Mouse (Mus musculus): ENCODE measurements around the gene Vps37b. TPM values are rescaled to one million over a fixed set of nuclear protein-coding genes. Genes with fewer than 3 reads are reported as not detected.

Vps37b gene
- polyA plus RNA-seq, 1 experiment = 40.7 TPM

DNA sequence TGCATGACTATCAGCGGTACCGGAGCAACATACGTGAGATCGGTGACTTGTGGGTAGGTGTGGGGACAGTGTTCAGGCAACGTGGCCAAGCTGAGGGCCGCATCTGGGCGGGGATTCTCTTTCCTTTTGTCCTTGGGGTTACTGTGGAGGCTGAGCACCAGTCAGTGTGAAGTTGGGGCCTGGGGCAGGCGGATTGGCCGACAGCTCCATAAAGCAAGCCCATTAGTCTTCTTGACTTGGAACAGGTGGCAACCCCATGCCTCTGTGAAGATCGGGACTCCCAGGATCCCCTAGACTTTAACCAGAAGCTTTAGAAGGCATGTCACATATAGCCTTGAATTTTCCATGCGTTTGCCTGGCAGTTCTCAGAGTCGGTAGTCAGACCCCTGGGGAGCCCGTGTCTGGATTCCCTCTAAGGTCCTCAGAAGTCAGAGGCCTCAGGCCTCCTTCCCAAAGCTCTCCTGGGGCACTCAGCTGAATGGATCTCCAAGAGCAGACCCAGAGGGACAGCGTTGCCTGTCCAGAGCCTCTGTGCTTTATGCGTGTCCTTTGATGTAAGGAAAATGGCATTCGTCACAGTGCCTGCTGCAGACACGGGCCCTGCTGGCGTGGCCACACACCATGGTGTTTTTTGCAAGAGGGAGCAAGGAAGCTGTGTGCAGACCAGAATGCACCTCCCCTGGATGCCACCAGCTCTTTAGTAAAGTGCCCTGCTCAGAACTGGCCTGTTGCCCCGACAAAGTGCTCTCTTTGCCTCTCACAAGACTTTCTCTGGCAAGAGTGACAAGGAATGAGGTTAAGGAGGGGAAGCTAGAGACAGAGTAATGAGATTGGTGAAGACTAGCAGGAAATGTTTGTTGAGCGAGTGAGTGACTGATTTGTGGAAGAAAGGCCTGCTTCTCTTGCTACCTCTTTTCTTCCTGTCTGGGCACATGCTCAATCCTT lies 41.9 kb downstream of the Vps37b start:
- no peaks in the 10 kb centered on the region for H3K36me3 ChIP-seq (ENCODE audit: control insufficient read depth, insufficient read depth)
- no peak overlapping the region for H3ac ChIP-seq (ENCODE audit: control insufficient read depth, insufficient read length, low read depth)
- H3K27me3 ChIP-seq (ENCODE audit: control insufficient read depth, insufficient read depth, insufficient read length) = no peaks in the 10 kb centered on the region

DNA sequence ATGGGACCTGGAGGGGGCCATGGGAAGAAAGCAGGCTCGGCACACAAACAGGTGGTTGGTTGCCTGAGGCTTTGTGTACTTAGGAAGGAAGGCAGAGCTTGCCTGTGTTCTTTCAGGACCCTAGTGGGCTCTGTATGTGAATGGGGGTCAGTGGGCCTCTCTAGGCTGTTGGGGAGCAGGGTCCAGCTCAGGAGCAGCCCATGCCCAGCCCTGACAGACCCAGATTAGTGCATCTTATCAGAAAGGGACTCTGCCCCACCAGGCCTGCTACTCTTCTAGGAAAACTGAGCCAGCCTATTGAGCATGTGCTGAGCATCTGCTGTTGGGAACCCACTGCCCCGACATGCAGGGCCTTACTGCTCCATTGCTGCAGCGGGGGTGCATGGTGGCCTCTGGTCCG lies 44.6 kb downstream of the Vps37b start:
- no peaks in the 10 kb centered on the region for H3K27me3 ChIP-seq (ENCODE audit: control insufficient read depth, insufficient read depth, insufficient read length)
- H3ac ChIP-seq (ENCODE audit: control insufficient read depth, insufficient read length, low read depth) = no peak overlapping the region
- H3K4me3 ChIP-seq (ENCODE audit: insufficient read depth, poor library complexity, severe bottlenecking) = no peak overlapping the region
- H3K79me2 ChIP-seq (ENCODE audit: control insufficient read depth, insufficient read depth) = peaks cover 58% of the 10 kb centered on the region
- TF ChIP-seq CTCF (IDR thresholded peaks at IDR 0.05; ENCODE audit: control insufficient read depth, insufficient read depth, insufficient read length) = no peak
- no peak for TF ChIP-seq MAX (IDR thresholded peaks at IDR 0.05)
- TF ChIP-seq FOSL1 (IDR thresholded peaks at IDR 0.05; ENCODE audit: insufficient read depth, low read length, poor library complexity, severe bottlenecking) = no peak
- no peak for TF ChIP-seq MYOD1 (IDR thresholded peaks at IDR 0.05; ENCODE audit: control insufficient read depth, insufficient read length, low read depth)
- TF ChIP-seq USF1 (IDR thresholded peaks at IDR 0.05; ENCODE audit: low read depth) = no peak
- no peak for TF ChIP-seq MYOG (IDR thresholded peaks at IDR 0.05; ENCODE audit: control insufficient read depth, extremely low read depth, insufficient read length)
- peaks cover 8% of the 10 kb centered on the region for H3K79me3 ChIP-seq (ENCODE audit: low read depth)
- no peaks in the 10 kb centered on the region for H3K36me3 ChIP-seq (ENCODE audit: control insufficient read depth, insufficient read depth)

More for the DNA sequence above, 41.9 kb downstream of the Vps37b start:
- H3K79me2 ChIP-seq (ENCODE audit: control insufficient read depth, insufficient read depth) = peaks cover 33% of the 10 kb centered on the region
- no peak overlapping the region for H3K4me3 ChIP-seq (ENCODE audit: insufficient read depth, poor library complexity, severe bottlenecking)
- no peak for TF ChIP-seq MYOG (IDR thresholded peaks at IDR 0.05; ENCODE audit: control insufficient read depth, extremely low read depth, insufficient read length)
- peaks cover 4% of the 10 kb centered on the region for H3K79me3 ChIP-seq (ENCODE audit: low read depth)

DNA sequence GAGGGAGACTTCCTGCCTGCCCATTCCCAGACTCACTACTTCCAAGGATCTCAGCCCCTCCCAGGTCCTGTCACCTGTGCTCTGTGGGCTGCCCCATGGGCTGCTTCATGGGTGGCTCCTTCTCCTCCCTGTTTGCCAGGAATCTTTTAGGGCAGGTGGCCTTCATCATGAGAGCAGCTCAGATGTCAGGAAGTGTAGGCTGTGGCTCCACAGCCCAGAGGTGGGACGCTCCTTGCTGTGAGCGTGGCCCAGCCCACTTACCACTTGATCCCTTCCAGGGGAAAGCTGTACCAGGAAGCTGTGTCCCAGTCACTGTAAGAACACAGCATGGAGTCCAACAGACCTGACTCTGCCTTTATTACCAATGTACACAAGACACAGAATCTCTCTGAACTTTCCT lies 45.1 kb downstream of the Vps37b start:
- Histone ChIP-seq H3K4me3 (ENCODE audit: insufficient read depth, poor library complexity, severe bottlenecking) (no peak overlapping the region), H3K79me2 (ENCODE audit: control insufficient read depth, insufficient read depth) (peaks cover 64% of the 10 kb centered on the region), H3K79me3 (ENCODE audit: low read depth) (peaks cover 13% of the 10 kb centered on the region), H3ac (ENCODE audit: control insufficient read depth, insufficient read length, low read depth) (no peak overlapping the region), H3K36me3 (ENCODE audit: control insufficient read depth, insufficient read depth) (no peaks in the 10 kb centered on the region), H3K27me3 (ENCODE audit: control insufficient read depth, insufficient read depth, insufficient read length) (no peaks in the 10 kb centered on the region)
- TF ChIP-seq MYOG (IDR thresholded peaks at IDR 0.05; ENCODE audit: control insufficient read depth, extremely low read depth, insufficient read length) (no peak), MAX (IDR thresholded peaks at IDR 0.05) (no peak), CTCF (IDR thresholded peaks at IDR 0.05; ENCODE audit: control insufficient read depth, insufficient read depth, insufficient read length) (no peak), FOSL1 (IDR thresholded peaks at IDR 0.05; ENCODE audit: insufficient read depth, low read length, poor library complexity, severe bottlenecking) (no peak), USF1 (IDR thresholded peaks at IDR 0.05; ENCODE audit: low read depth) (no peak), MYOD1 (IDR thresholded peaks at IDR 0.05; ENCODE audit: control insufficient read depth, insufficient read length, low read depth) (no peak), CEBPB (IDR thresholded peaks at IDR 0.05; ENCODE audit: low read depth) (no peak)

DNA sequence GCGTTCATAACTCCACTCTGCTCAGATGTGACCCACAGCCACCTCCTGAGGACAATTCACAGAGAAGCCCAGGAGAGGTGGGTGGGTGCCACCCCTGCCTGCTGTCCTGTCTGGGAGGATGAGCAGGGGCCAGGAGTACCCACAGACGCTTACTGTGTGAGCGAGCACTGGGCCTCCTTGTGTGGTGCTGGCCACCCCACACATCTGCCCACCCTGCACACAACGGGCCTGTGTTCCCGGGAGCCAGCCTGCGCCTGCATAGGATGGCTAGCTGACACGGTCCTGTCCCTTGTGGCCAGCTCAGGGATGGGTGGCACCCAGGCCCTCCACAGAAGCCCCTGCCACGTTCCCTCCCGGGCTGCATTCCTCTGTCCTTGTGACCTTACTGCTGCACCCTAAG lies 46.6 kb downstream of the Vps37b start:
- H3K36me3 ChIP-seq (ENCODE audit: control insufficient read depth, insufficient read depth) = no peaks in the 10 kb centered on the region
- no peak overlapping the region for H3K4me3 ChIP-seq (ENCODE audit: insufficient read depth, poor library complexity, severe bottlenecking)
- no peak overlapping the region for H3ac ChIP-seq (ENCODE audit: control insufficient read depth, insufficient read length, low read depth)
- H3K27me3 ChIP-seq (ENCODE audit: control insufficient read depth, insufficient read depth, insufficient read length) = no peaks in the 10 kb centered on the region
- peaks cover 73% of the 10 kb centered on the region for H3K79me2 ChIP-seq (ENCODE audit: control insufficient read depth, insufficient read depth)
- H3K79me3 ChIP-seq (ENCODE audit: low read depth) = peaks cover 19% of the 10 kb centered on the region
- TF ChIP-seq FOSL1 (IDR thresholded peaks at IDR 0.05; ENCODE audit: insufficient read depth, low read length, poor library complexity, severe bottlenecking) = no peak
- TF ChIP-seq MYOD1 (IDR thresholded peaks at IDR 0.05; ENCODE audit: control insufficient read depth, insufficient read length, low read depth) = no peak
- no peak for TF ChIP-seq CEBPB (IDR thresholded peaks at IDR 0.05; ENCODE audit: low read depth)
- no peak for TF ChIP-seq CTCF (IDR thresholded peaks at IDR 0.05; ENCODE audit: control insufficient read depth, insufficient read depth, insufficient read length)
- TF ChIP-seq MAX (IDR thresholded peaks at IDR 0.05) = no peak
- TF ChIP-seq MYOG (IDR thresholded peaks at IDR 0.05; ENCODE audit: control insufficient read depth, extremely low read depth, insufficient read length) = no peak
- TF ChIP-seq USF1 (IDR thresholded peaks at IDR 0.05; ENCODE audit: low read depth) = no peak

DNA sequence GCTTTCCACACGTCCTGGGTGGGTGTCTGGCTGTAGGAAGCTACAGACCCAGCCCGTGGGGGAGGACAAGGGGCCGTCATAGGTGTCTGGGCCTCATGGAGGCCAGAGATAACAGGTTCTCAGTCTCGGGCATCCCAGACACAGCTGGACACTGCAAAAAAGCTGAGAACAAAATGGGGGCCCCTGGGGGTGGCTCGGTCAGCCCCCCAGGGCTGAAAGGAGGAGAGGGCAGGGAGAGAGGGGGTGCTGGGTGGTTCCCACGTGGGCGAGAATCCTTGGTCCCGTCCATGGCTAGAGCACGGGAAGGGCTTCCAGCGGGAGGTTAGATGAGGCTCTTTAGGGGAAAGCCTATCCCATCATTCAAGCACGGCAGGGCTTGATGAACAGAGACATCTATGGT lies 49.2 kb downstream of the Vps37b start:
- H3ac ChIP-seq (ENCODE audit: control insufficient read depth, insufficient read length, low read depth) = no peak overlapping the region
- H3K79me2 ChIP-seq (ENCODE audit: control insufficient read depth, insufficient read depth) = peaks cover 86% of the 10 kb centered on the region
- H3K4me3 ChIP-seq (ENCODE audit: insufficient read depth, poor library complexity, severe bottlenecking) = no peak overlapping the region
- peaks cover 25% of the 10 kb centered on the region for H3K79me3 ChIP-seq (ENCODE audit: low read depth)
- no peaks in the 10 kb centered on the region for H3K27me3 ChIP-seq (ENCODE audit: control insufficient read depth, insufficient read depth, insufficient read length)
- H3K36me3 ChIP-seq (ENCODE audit: control insufficient read depth, insufficient read depth) = no peaks in the 10 kb centered on the region
- TF ChIP-seq CTCF (IDR thresholded peaks at IDR 0.05; ENCODE audit: control insufficient read depth, insufficient read depth, insufficient read length) (no peak), MYOG (IDR thresholded peaks at IDR 0.05; ENCODE audit: control insufficient read depth, extremely low read depth, insufficient read length) (no peak), MAX (IDR thresholded peaks at IDR 0.05) (no peak), FOSL1 (IDR thresholded peaks at IDR 0.05; ENCODE audit: insufficient read depth, low read length, poor library complexity, severe bottlenecking) (no peak), MYOD1 (IDR thresholded peaks at IDR 0.05; ENCODE audit: control insufficient read depth, insufficient read length, low read depth) (no peak), USF1 (IDR thresholded peaks at IDR 0.05; ENCODE audit: low read depth) (no peak)

DNA sequence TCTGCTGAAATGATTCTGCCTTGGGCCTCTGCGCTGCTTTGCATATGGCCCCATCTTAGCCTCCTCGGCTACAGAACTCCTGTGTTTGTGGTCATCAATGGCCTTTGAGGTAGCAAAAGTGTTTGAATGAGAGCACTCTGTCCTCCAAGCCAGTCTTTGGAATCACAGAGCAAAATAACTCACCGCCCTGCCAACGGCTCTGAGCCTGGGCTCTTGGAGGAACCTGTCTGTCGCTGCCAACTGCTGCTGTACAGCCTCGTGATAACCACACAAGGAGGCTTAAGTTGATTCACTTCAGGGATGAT lies 50.9 kb downstream of the Vps37b start:
- H3K36me3 ChIP-seq (ENCODE audit: control insufficient read depth, insufficient read depth) = no peaks in the 10 kb centered on the region
- H3K79me2 ChIP-seq (ENCODE audit: control insufficient read depth, insufficient read depth) = peaks cover 88% of the 10 kb centered on the region
- no peaks in the 10 kb centered on the region for H3K27me3 ChIP-seq (ENCODE audit: control insufficient read depth, insufficient read depth, insufficient read length)
- no peak for TF ChIP-seq USF1 (IDR thresholded peaks at IDR 0.05; ENCODE audit: low read depth)
- no peak for TF ChIP-seq MAX (IDR thresholded peaks at IDR 0.05)
- TF ChIP-seq CTCF (IDR thresholded peaks at IDR 0.05; ENCODE audit: control insufficient read depth, insufficient read depth, insufficient read length) = no peak
- TF ChIP-seq MYOD1 (IDR thresholded peaks at IDR 0.05; ENCODE audit: control insufficient read depth, insufficient read length, low read depth) = no peak
- no peak for TF ChIP-seq MYOG (IDR thresholded peaks at IDR 0.05; ENCODE audit: control insufficient read depth, extremely low read depth, insufficient read length)
- TF ChIP-seq FOSL1 (IDR thresholded peaks at IDR 0.05; ENCODE audit: insufficient read depth, low read length, poor library complexity, severe bottlenecking) = no peak
- no peak for TF ChIP-seq CEBPB (IDR thresholded peaks at IDR 0.05; ENCODE audit: low read depth)
- H3K4me3 ChIP-seq (ENCODE audit: insufficient read depth, poor library complexity, severe bottlenecking) = no peak overlapping the region
- H3K79me3 ChIP-seq (ENCODE audit: low read depth) = peaks cover 27% of the 10 kb centered on the region
- no peak overlapping the region for H3ac ChIP-seq (ENCODE audit: control insufficient read depth, insufficient read length, low read depth)

All from C2C12 (cell line).